Mouse (Mus musculus): ENCODE results near the gene Prkar1a.

DNA sequence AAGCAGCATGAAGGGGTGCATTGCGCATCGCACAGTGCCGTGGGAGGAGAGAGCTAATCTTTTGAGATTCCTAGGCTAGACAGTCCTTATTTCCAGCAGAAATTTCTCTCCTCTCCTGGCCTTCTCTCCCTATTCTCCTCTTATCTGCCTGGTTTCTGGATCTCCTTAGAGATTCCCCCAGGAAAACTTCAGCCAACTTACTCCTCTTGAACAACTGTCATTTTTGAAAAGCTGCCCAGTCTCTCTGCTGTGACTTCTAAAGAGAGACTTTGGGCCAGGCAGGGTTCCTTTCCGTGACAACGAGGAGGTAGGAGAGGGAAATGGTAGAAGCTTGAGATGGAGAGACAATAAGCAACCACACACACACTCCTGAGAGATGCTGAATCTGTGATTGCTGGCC lies 68.2 kb downstream of the Prkar1a start:
- TF ChIP-seq CTCF (IDR thresholded peaks at IDR 0.05; ENCODE audit: low read depth, low read length): no peak
- no peak for TF ChIP-seq POLR2A (IDR thresholded peaks at IDR 0.05; ENCODE audit: extremely low read depth, insufficient read depth, low read length)
